Mouse (Mus musculus) limb, embryonic 12.5 days (tissue): ENCODE data around the gene Hist1h2bm. TPM values are rescaled to one million over a fixed set of nuclear protein-coding genes. Genes with fewer than 3 reads are reported as not detected.
"Not testable (repeated sequence)": the region's sequence is repeated elsewhere in the genome, so short reads cannot be mapped to it uniquely, and the experiment has no call there.

ENCODE experiments used
- ATAC-seq: fragments of 200-750 bp; cut with Nextera tagmentation; 2 replicates; pipeline ENCODE4 v1.8.0; 2017; ENCODE audit warnings: low read depth, moderate TSS enrichment; ENCODE audit not compliant: insufficient number of reproducible peaks, insufficient read depth, low FRiP score, low TSS enrichment
- H3K27ac ChIP-seq: fragments of 300-500 bp; sonication (generic); 2 replicates; pipeline ENCODE4 v1.5.1; 2016; ENCODE audit warnings: mild to moderate bottlenecking, moderate library complexity
- H3K27me3 ChIP-seq: fragments of 300-500 bp; sonication (generic); 2 replicates; pipeline ENCODE4 v1.6.1; 2016; ENCODE audit warnings: mild to moderate bottlenecking, moderate library complexity
- H3K36me3 ChIP-seq: fragments of 300-500 bp; sonication (generic); 2 replicates; pipeline ENCODE4 v1.6.1; 2016; ENCODE audit warnings: mild to moderate bottlenecking, moderate library complexity
- H3K4me1 ChIP-seq: fragments of 300-500 bp; sonication (generic); replicated peaks from 2 replicates; pipeline ENCODE4 v1.6.1; 2016
- H3K4me2 ChIP-seq: fragments of 300-500 bp; sonication (generic); 2 replicates; pipeline ENCODE4 v1.6.1; 2016; ENCODE audit warnings: mild to moderate bottlenecking, moderate library complexity
- H3K4me3 ChIP-seq: fragments of 300-500 bp; sonication (generic); replicated peaks from 2 replicates; pipeline ENCODE4 v1.5.1; 2016; ENCODE audit warnings: mild to moderate bottlenecking
- H3K9ac ChIP-seq: fragments of 300-500 bp; sonication (generic); replicated peaks from 2 replicates; pipeline ENCODE4 v1.6.1; 2016; ENCODE audit warnings: mild to moderate bottlenecking, moderate library complexity
- H3K9me3 ChIP-seq: fragments of 300-500 bp; sonication (generic); 2 replicates; pipeline ENCODE4 v1.6.1; 2016; ENCODE audit warnings: mild to moderate bottlenecking, moderate library complexity
- WGBS: fragments of 180-500 bp; shearing (Covaris S2); methylation state at CpG from one replicate; pipeline ENCODE4 v1.1.7; 2016; 5-methylcytosine and 5-hydroxymethylcytosine counted together
- polyA plus RNA-seq: library from polyadenylated mRNA; unstranded; fragments of >200 nt; fragmentation: Nextera tagmentation; extraction: Ambion mirVana; gene quantifications from 2 replicates; pipeline ENCODE4 v1.2.1, GENCODE M21; 2016

Hist1h2bm gene
- 8.4 and 8.9 TPM in 2 replicates for polyA plus RNA-seq

GRCm38 (mm10) chr13:21721757-21722372 is at the start of gene Hist1h2bm:
Hist1h2bm (plus strand) TSS chr13:21722044.
- H3K9ac ChIP-seq = peak within 1 kb of the TSS; percentile 65
- not testable (repeated sequence) for H3K36me3 ChIP-seq, H3K9me3 ChIP-seq, H3K27me3 ChIP-seq
- ATAC-seq = peak; percentile 98
- WGBS = under 1% methylated on average over 37 of the region's 37 CpGs
- H3K4me1 ChIP-seq = peaks cover 23% of the 10 kb centered on the region
- peak within 1 kb of the TSS; percentile 41 for H3K4me3 ChIP-seq
- H3K27ac ChIP-seq = peak within 1 kb of the TSS; percentile 94
- peak within 1 kb of the TSS; percentile 61 for H3K4me2 ChIP-seq

- ATAC-seq = no peak
- Histone ChIP-seq H3K27ac (no peak within 1 kb of the TSS), H3K4me2 (no peak within 1 kb of the TSS), H3K9me3 (no peaks in the 10 kb centered on the region), H3K4me1 (no peaks in the 10 kb centered on the region), H3K27me3 (no peaks in the 10 kb centered on the region), H3K4me3 (no peak within 1 kb of the TSS), H3K36me3 (no peaks in the 10 kb centered on the region), H3K9ac (no peak within 1 kb of the TSS)
- 85% methylated on average over 2 of the region's 2 CpGs for WGBS
These were observed 44.5 kb upstream of the Hist1h2bm start, which contains the start of gene Olfr1360 for GRCm38 (mm10) chr13:21677305-21677704. Olfr1360 (minus strand) TSS chr13:21677405.

GRCm38 (mm10) chr13:21697811-21698210 is 24.0 kb upstream of the Hist1h2bm start, which contains the start of gene Olfr1359:
Olfr1359 (plus strand) TSS chr13:21698111.
- ATAC-seq = no peak
- no peak within 1 kb of the TSS for H3K27ac ChIP-seq
- no peaks in the 10 kb centered on the region for H3K4me1 ChIP-seq
- no peaks in the 10 kb centered on the region for H3K27me3 ChIP-seq
- no peak within 1 kb of the TSS for H3K4me2 ChIP-seq
- H3K9ac ChIP-seq = no peak within 1 kb of the TSS
- H3K36me3 ChIP-seq = no peaks in the 10 kb centered on the region
- H3K9me3 ChIP-seq = no peaks in the 10 kb centered on the region
- no peak within 1 kb of the TSS for H3K4me3 ChIP-seq

GRCm38 (mm10) chr13:21706669-21707068 is 15.2 kb upstream of the Hist1h2bm start:
- H3K4me1 ChIP-seq = no peaks in the 10 kb centered on the region
- H3K36me3 ChIP-seq = no peaks in the 10 kb centered on the region
- ATAC-seq = no peak
- H3K27me3 ChIP-seq = no peaks in the 10 kb centered on the region
- no peak overlapping the region for H3K9ac ChIP-seq
- no peaks in the 10 kb centered on the region for H3K9me3 ChIP-seq
- H3K4me3 ChIP-seq = no peak overlapping the region
- 74% methylated on average over 4 of the region's 4 CpGs for WGBS
- H3K27ac ChIP-seq = no peak overlapping the region
- no peak overlapping the region for H3K4me2 ChIP-seq

- under 1% methylated on average over 32 of the region's 32 CpGs for WGBS
- H3K27ac ChIP-seq = peak overlapping the region; percentile 81
- H3K4me3 ChIP-seq = peak overlapping the region; percentile 59
- no peaks in the 10 kb centered on the region for H3K27me3 ChIP-seq
- ATAC-seq = peak; percentile 53; the same call in 1 of the 2 replicates
- H3K9ac ChIP-seq = peak overlapping the region; percentile 62
- H3K4me1 ChIP-seq = peaks cover 4% of the 10 kb centered on the region
- peak overlapping the region; percentile 59 for H3K4me2 ChIP-seq
- H3K9me3 ChIP-seq = no peaks in the 10 kb centered on the region
- no peaks in the 10 kb centered on the region for H3K36me3 ChIP-seq
These were observed 11.7 kb upstream of the Hist1h2bm start for GRCm38 (mm10) chr13:21710031-21710711.

GRCm38 (mm10) chr13:21710821-21711525 is 10.9 kb upstream of the Hist1h2bm start:
- Histone ChIP-seq H3K4me1 (peaks cover 8% of the 10 kb centered on the region), H3K9ac (peak overlapping the region; percentile 53), H3K9me3 (no peaks in the 10 kb centered on the region), H3K36me3 (no peaks in the 10 kb centered on the region), H3K4me2 (peak overlapping the region; percentile 59), H3K4me3 (peak overlapping the region; percentile 59), H3K27me3 (no peaks in the 10 kb centered on the region), H3K27ac (peak overlapping the region; percentile 23; the same call in 1 of the 2 replicates)
- 2% methylated on average over 22 of the region's 22 CpGs for WGBS
- peak; percentile 49; the same call in 1 of the 2 replicates for ATAC-seq

- Histone ChIP-seq H3K4me1 (peaks cover 8% of the 10 kb centered on the region), H3K9ac (peak overlapping the region; percentile 53; the same call in 1 of the 2 replicates), H3K4me3 (peak overlapping the region; percentile 59), H3K36me3 (no peaks in the 10 kb centered on the region), H3K27me3 (no peaks in the 10 kb centered on the region), H3K9me3 (no peaks in the 10 kb centered on the region), H3K4me2 (peak overlapping the region; percentile 59), H3K27ac (no peak overlapping the region)
- 37% methylated on average over 4 of the region's 4 CpGs for WGBS
- no peak for ATAC-seq
These were observed 10.1 kb upstream of the Hist1h2bm start for GRCm38 (mm10) chr13:21711698-21712097.

- no peaks in the 10 kb centered on the region for H3K36me3 ChIP-seq
- WGBS = 2% methylated on average over 7 of the region's 7 CpGs
- ATAC-seq = no peak
- peaks cover 18% of the 10 kb centered on the region for H3K4me1 ChIP-seq
- no peaks in the 10 kb centered on the region for H3K9me3 ChIP-seq
- H3K27me3 ChIP-seq = no peaks in the 10 kb centered on the region
- peak overlapping the region; percentile 78 for H3K4me2 ChIP-seq
- H3K9ac ChIP-seq = peak overlapping the region; percentile 69; the same call in 1 of the 2 replicates
- peak overlapping the region; percentile 97 for H3K27ac ChIP-seq
- peak overlapping the region; percentile 47 for H3K4me3 ChIP-seq
These were observed 7.1 kb upstream of the Hist1h2bm start for GRCm38 (mm10) chr13:21714725-21715124.

GRCm38 (mm10) chr13:21715131-21715863 is 6.5 kb upstream of the Hist1h2bm start:
- peak overlapping the region; percentile 69 for H3K9ac ChIP-seq
- H3K4me3 ChIP-seq = peak overlapping the region; percentile 47
- H3K36me3 ChIP-seq = no peaks in the 10 kb centered on the region
- H3K4me1 ChIP-seq = peaks cover 18% of the 10 kb centered on the region
- 1% methylated on average over 22 of the region's 22 CpGs for WGBS
- H3K27ac ChIP-seq = peak overlapping the region; percentile 97
- peak overlapping the region; percentile 78 for H3K4me2 ChIP-seq
- ATAC-seq = no peak
- H3K27me3 ChIP-seq = no peaks in the 10 kb centered on the region
- no peaks in the 10 kb centered on the region for H3K9me3 ChIP-seq

- H3K36me3 ChIP-seq, H3K27me3 ChIP-seq, H3K9me3 ChIP-seq: not testable (repeated sequence)
- peak within 1 kb of the TSS; percentile 78 for H3K9ac ChIP-seq
- 0% methylated on average over 33 of the region's 50 CpGs for WGBS
- H3K27ac ChIP-seq = peak within 1 kb of the TSS; percentile 97
- peaks cover 25% of the 10 kb centered on the region for H3K4me1 ChIP-seq
- peak within 1 kb of the TSS; percentile 78 for H3K4me2 ChIP-seq
- ATAC-seq = peak; percentile 91
- peak within 1 kb of the TSS; percentile 47 for H3K4me3 ChIP-seq
These were observed 5.8 kb upstream of the Hist1h2bm start, which contains the start of the genes Hist1h2bl and Hist1h2ai for GRCm38 (mm10) chr13:21715864-21716539. Hist1h2bl (minus strand) TSS chr13:21716143. Hist1h2ai (plus strand) TSS chr13:21716422.
